Mouse (Mus musculus): Measurements from ENCODE around the gene Tor2a.
A peak's percentile ranks its signal among the peaks of the same experiment; 100 is the strongest.

The Tor2a gene

DNA sequence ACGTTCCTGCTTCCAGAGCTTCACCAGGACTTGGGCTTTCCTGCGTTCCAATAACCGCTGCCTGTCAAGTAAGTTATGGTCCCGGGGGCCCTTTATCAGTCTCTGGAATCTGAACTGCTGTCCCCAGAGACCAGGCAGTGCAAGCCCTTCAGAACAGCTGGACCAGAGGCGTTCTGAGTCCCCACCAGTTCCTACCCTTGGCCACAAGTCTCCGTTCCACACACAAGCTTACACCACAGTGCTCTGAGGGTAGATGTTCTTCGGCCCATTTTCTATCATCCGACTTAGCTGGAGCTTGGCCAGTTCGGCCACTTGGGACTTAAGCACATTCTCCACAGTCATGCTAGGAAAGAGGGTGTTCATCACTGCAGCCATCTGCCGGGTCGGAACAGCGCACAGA lies 10.2 kb downstream of the Tor2a start:
- DNase-seq: no peak

GRCm38 (mm10) chr2:32768661-32769285 lies 11.7 kb downstream of the Tor2a start:
- DNase-seq: peak; percentile 62

DNA sequence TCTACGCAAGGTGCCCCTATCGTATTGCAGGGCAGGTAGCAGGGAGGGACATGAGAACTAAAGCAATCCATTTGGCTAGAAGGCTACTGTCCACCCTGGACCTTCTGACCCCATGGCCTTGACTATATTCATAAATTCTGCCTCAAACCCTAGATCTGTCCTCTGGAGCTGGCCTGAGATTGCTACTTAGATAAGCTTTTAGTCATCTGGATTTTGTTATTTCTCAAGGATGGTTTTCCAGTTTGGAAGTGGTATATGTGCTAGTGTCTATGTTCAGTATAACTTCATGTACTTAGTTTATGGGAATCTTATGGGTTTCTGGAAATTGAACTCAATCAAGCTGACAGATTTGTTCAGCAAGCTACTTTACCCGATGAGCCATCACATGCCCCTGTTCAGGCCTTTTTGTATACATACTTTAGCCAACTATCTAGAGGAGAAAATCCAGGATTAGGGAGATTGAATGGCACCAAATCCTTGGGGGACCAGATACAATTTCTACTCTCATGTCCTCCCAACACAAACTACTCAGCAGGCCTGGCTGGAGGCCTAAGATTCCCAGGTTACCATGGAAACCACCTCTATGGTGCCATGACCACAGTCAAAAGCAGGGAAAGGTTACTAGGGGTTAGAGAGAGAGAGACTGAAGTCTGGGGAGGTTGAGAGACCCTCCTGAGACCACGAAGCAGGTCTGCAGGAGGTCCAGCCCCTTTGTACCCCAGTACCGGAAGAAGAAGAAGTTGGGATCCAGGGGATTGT lies 12.5 kb downstream of the Tor2a start:
- no peak for DNase-seq

DNA sequence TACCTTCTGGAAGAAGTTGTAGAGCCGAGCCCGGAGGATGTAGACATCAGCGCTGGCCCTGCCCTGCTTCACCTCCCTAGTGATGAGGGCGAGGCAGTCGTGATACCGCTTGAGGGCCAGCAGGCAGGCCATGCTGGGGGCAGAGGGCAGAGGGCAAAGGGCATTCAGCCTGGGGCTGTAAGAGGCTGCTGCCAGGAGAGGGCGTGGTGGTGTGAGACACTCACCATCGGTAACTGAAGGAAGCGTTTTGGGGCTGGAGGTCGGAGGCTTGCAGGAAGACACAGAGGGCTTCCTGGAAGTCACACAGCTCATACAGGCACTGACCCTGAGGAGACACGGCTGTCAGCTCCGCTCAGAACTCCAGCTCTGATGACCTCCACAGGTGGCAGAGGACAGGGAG lies 14.9 kb downstream of the Tor2a start:
- no peak for DNase-seq

- no peak for DNase-seq
Observed at GRCm38 (mm10) chr2:32772626-32773279, 15.7 kb downstream of the Tor2a start.

DNA sequence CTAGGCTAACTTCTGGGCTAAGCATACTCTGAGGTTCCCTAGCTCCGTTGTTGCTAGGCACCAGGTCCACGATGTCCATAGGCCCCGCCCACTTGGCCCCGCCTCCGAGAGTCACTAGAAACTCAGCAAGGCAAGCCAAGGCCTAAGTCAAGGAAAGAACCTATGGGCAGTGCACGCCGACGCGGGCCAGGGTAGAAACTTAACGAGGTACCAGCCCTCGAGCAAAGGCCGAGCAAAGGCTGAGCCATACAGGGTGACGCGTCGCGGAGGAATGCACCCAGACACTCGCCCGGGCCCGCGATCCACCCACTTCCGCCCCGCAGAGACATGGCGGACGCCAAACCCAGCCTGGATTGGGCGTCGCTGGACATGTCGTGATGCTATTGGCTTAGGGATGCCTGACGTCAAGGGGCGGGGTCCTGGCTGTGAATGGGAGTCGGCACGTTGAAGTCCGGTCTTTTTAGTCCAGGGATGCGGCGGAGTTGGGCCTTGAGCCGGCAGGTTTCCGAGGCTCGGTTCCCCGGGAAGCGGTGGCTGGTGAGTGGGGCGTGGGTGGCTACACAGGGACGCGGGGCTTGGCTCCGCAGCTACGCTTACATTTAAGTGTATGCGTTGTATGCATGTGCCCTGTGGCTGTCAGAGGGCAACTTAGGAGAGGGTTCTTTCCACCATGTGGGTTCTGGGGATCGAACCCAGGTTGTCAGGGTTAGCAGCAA lies 18.5 kb downstream of the Tor2a start, which contains the start of the genes Ttc16 and Ptrh1:
Gene Ttc16 (minus strand): TSS at position 275 of the 716 bp plus-strand sequence.
Gene Ptrh1 (plus strand): TSS at position 428 of the 716 bp plus-strand sequence.
- DNase-seq: peak; percentile 97

GRCm38 (mm10) chr2:32776192-32776591 lies 19.2 kb downstream of the Tor2a start:
- no peak for DNase-seq

DNA sequence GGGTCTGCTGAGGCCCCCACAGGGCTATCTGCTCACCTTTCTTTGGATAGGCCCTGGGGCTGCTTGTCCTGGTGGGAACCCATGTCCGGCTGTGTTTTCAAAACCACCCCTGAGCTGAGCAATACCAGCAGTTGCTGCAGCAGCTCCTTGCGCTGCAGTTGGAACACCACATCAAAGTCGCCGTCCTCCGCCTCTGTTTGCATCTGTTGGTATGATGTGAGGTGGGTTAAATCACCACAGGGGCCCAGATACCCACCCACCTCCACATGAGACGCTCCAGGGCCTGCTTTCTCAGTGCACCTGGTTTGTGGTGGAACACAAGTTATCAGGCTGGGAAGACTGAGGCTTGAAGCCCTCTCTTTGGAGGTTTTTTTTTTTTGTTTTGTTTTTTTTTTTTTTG lies 21.0 kb downstream of the Tor2a start:
- no peak for DNase-seq

DNA sequence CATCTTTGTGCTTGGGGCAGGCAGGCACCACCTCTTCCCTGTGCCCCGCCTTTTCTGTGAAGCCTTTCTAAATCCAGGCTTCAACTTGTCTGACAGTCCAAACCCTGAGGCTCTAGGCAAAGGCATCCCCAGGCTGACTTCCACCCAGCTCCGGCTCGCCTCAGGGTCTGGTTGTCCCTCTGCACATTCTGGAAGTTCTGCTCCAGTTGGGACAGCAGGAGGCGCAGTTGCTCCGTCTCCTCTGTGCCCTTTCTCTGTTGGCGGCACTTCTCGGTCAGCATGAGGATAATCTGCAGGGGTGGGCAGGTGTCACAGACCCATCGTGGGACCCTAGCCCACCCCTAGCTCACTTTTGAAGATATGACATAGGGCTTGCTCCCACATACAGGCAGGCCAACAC lies 22.1 kb downstream of the Tor2a start:
- DNase-seq: peak; percentile 81

DNA sequence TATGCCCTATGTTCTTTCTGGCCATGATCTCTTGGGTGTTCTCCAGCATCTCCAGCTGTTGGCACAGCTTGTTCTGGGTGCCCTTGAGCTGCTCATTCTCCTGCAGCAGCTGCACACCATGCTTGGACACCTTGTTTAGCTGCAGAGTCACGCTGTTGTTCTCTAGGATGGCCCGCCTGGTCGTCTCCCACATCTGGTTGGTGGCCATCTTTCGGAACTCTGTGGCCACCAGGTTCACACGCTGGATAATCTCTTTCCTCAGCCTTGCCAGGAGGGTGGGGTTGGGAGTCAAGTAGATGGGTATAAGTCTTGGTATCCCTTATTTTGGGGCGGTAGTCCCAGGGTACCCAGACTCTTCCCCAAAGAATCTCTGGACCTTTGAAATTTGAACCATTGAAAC lies 22.7 kb downstream of the Tor2a start:
- no peak for DNase-seq

DNA sequence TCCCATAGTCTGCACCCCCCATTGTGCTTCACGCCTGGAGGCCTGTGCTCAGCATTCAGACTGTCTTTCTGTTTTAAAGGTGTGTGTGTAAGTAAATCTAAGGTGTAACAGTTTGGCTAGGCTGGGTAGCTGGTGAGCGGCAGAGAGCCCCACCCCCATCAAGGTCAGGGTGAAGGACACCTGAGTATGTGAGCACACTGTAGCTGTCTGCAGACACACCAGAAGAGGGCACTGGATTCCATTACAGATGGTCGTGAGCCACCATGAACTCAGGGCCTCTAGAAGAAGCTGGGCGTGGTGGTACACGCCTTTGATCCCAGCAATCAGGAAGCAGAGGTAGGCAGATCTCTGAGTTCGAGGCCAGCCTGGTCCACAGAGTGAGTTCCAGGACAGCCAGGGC lies 24.7 kb downstream of the Tor2a start:
- no peak for DNase-seq

- no peak for DNase-seq
Observed at GRCm38 (mm10) chr2:32784048-32784681, 27.1 kb downstream of the Tor2a start, which contains the start of gene Cfap157. Cfap157 (minus strand) TSS chr2:32784428.

DNA sequence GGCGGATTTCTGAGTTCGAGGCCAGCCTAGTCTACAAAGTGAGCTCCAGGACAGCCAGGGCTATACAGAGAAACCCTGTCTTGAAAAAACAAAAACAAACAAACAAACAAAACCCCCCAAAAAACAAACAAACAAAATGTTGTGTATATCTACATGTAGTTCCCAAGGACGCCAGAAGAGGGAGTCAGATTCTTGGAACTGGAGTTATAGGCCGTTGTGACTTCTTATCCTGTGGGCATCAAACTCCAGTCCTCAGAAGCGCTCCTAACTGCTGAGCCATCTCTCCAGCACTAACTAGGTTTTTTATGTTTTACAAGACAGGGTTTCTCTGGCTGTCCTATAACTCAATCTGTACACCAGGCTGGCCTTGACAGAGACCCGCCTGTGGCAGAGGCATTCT lies 30.1 kb downstream of the Tor2a start:
- DNase-seq: peak; percentile 75

- DNase-seq: no peak
Observed at GRCm38 (mm10) chr2:32788581-32788980, 31.5 kb downstream of the Tor2a start.

- DNase-seq: no peak
Observed at GRCm38 (mm10) chr2:32791297-32791696, 34.3 kb downstream of the Tor2a start.

DNA sequence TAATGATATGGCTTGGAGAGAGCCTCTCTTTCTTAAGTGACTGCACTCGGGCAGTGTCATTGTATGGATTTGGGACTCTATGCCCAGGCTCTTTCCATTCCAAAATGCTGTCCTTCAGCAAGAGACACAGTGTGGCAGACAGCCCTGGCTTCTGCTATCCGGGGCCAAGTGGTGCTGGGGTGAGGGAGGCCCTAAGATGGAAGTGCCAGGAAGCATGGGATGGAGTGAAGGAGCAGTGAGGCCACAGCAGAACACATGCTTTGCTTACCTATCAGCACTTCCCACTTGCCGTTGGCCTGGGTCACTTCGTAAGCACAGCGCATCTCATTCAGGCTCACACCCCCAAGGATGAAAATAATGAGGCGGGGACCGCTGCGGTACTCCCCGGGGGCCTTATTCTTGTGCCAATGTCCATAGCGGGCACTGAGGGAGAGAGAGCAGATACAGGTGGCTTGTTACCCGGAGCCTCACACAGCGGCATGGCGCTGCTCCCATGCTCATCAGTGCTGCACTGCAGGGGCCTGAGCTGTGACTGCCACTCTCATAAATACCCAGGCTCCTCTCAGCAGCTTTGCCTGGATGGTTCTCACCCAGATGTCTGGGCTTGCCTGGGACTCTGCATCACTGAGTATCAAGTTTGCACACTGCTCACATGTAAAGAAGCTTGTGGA lies 38.8 kb downstream of the Tor2a start:
- DNase-seq: peak; percentile 61

DNA sequence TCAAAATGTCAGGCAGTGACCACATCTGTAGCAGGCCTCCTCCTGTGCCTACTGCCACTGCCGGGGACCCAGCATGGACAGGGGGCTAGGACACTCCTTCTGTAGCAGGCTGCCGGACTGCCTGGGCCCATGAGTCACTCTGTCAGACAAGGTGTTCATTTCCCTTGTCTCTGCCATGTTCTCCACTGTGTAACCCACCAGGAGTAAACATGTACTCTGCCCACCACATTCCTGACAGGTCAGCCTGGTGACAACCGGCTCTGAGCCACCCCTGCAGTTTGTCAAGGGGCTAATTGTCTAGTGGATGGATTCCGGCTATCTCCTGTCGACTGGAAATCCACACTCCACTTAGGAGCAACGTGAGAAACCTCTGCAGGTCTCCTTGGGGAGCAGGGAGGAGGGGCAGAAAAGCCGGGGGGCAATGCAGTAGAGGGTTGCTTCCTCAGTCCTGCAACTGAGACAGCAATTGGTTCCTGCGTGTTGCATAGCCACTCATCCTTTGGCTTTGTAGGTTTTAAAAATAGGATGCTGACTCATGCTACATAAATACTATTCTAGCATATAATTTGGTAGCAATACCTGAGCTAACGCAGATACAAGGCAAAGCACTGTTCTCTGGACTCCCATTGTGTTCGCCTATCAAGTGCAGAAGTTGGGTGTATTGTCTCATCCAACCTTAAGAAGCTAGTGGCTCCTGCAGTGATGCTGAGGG lies 41.4 kb downstream of the Tor2a start:
- DNase-seq: no peak

DNA sequence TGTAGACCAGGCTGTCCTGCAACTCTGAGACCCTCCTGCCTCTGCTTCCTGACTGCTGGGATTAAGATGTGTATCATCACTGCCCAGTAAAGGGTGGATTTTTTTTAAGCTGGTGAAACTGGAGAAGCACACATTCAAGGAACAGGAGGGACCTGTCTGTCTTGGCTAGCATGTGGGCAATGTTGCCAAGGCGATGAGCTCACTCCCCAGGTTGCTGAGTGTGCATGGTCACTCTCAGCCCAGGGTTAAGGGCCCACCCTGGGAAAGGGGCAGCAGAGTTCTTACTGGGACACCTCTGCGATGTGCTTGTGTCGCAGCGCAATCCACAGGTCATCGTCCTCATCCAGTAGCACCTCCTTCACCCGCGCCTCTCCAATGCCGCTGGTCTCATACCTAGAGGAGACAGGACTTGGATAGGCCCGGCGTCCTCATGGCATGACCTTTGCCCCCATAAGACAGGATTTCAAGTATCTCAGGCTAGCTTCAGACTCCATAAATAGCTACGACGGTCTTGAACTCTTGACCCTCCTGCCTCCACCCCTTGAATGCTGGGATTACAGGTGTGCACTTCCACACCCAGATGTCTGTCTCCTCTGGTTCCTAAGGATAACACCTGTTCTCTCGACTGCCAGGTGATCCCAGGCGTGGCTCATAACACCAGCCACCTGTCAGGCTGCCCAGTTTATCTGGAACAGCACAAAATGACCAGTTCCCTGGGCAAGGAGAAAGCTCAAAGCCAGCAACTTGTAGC lies 52.0 kb downstream of the Tor2a start:
- no peak for DNase-seq

Data from cerebellum, adult 9-10 months (tissue).